Mouse (Mus musculus) ES-Bruce4 (cell line): ENCODE results near the gene Jph2. TPM values are rescaled to one million over a fixed set of nuclear protein-coding genes. Genes with fewer than 3 reads are reported as not detected.

Experiments
- H3K27ac ChIP-seq: 2 replicates; pipeline ENCODE4 v1.5.1; 2012; ENCODE audit warnings: low read length, inconsistent platforms; ENCODE audit not compliant: insufficient read depth
- H3K27me3 ChIP-seq: 2 replicates; pipeline ENCODE4 v1.6.1; 2012; ENCODE audit warnings: mild to moderate bottlenecking, low read length, inconsistent platforms; ENCODE audit not compliant: control insufficient read depth, poor library complexity, insufficient read depth, severe bottlenecking
- H3K36me3 ChIP-seq: 2 replicates; pipeline ENCODE4 v1.6.1; 2012; ENCODE audit warnings: inconsistent platforms, mild to moderate bottlenecking, low read length, moderate library complexity; ENCODE audit not compliant: control insufficient read depth, poor library complexity, insufficient read depth, severe bottlenecking
- H3K4me1 ChIP-seq: one replicate; pipeline ENCODE4 v1.8.1; 2011; ENCODE audit warnings: low read length; ENCODE audit not compliant: control insufficient read depth, insufficient read depth
- H3K4me3 ChIP-seq: 2 replicates; pipeline ENCODE4 v1.5.1; 2011; ENCODE audit warnings: low read depth, mild to moderate bottlenecking, low read length
- H3K9ac ChIP-seq: 2 replicates; pipeline ENCODE4 v1.6.1; 2012; ENCODE audit warnings: low read depth, mild to moderate bottlenecking, inconsistent platforms; ENCODE audit not compliant: poor library complexity, severe bottlenecking
- H3K9me3 ChIP-seq: replicated peaks from 2 replicates; pipeline ENCODE4 v1.6.1; 2012; ENCODE audit warnings: mild to moderate bottlenecking, low read length, inconsistent platforms; ENCODE audit not compliant: control insufficient read depth, poor library complexity, insufficient read depth, severe bottlenecking
- CTCF ChIP-seq: IDR thresholded peaks from one replicate; pipeline ENCODE4 v1.8.1; 2011; ENCODE audit warnings: low read depth, low read length
- EP300 ChIP-seq: IDR thresholded peaks from 2 replicates; pipeline ENCODE4 v1.6.1; 2011; ENCODE audit warnings: low read depth, low read length; ENCODE audit not compliant: insufficient read depth
- POLR2A ChIP-seq: IDR thresholded peaks from one replicate; pipeline ENCODE4 v1.8.1; 2011; ENCODE audit warnings: low read length; ENCODE audit not compliant: insufficient read depth
- polyA plus RNA-seq: library from polyadenylated mRNA; stranded (reverse); fragments of >200 nt; gene quantifications from 2 replicates; pipeline ENCODE4 v1.2.4, GENCODE M21; 2011; ENCODE audit warnings: low read depth; ENCODE audit not compliant: missing spikeins, insufficient read depth, insufficient read length

Jph2 gene
- polyA plus RNA-seq, 1 experiment: 6.6 TPM

DNA sequence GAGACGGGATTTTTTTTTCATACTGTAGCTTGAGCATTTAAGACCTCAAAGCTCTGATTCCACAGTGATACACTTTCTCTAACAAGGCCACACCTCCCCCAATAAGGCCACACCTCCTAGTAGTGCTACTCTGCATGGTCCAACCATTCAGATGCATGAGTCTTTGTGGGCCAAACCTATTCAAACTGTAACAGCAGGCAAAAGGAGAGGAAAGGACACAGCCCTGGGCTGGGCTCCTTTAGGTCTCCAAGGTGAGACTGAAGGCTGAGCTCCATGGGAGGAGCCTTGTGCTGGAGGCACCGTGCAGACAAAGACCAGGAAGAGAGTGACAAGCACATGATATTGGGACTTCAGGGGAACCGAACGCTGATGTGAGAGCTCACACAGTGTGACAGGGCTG is 80.5 kb downstream of the Jph2 start:
- H3K27me3 ChIP-seq: no peaks in the 10 kb centered on the region
- no peak overlapping the region for H3K9ac ChIP-seq
- no peak overlapping the region for H3K27ac ChIP-seq
- no peak overlapping the region for H3K4me3 ChIP-seq
- TF ChIP-seq POLR2A (no peak), EP300 (peak; percentile 41; the same call in 1 of the 2 replicates)
- H3K36me3 ChIP-seq: no peaks in the 10 kb centered on the region
- no peaks in the 10 kb centered on the region for H3K9me3 ChIP-seq
- no peaks in the 10 kb centered on the region for H3K4me1 ChIP-seq

DNA sequence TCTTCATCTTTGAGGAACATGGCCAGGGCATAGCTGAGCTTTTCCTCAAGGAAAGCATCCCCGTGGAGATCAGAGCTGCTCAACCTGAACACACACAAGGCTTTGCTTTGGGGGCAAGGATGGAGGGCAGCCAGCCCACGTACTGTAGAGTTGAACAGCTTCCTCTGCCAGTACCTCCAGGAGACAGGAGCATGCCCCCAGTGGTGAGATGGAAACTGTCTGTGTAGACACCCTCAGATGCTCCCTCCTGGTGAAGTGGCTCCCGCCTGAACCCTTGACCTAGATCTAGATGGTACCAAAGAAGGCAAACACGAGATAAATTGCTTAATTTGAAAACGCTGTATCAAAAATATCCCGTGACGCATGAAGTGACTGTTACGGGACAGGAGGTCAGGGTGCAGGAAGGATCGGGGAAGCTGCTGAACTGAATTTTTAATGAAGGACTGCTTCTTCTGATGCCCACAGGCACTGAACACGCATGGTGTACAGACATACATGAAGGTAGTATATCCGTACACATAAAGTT is 87.6 kb downstream of the Jph2 start:
- Histone ChIP-seq H3K4me1 (no peaks in the 10 kb centered on the region), H3K9me3 (no peaks in the 10 kb centered on the region), H3K27me3 (no peaks in the 10 kb centered on the region), H3K9ac (no peak overlapping the region), H3K36me3 (no peaks in the 10 kb centered on the region), H3K4me3 (no peak overlapping the region), H3K27ac (no peak overlapping the region)
- peak; percentile 22 for TF ChIP-seq CTCF
- no peak for TF ChIP-seq POLR2A
- no peak for TF ChIP-seq EP300

DNA sequence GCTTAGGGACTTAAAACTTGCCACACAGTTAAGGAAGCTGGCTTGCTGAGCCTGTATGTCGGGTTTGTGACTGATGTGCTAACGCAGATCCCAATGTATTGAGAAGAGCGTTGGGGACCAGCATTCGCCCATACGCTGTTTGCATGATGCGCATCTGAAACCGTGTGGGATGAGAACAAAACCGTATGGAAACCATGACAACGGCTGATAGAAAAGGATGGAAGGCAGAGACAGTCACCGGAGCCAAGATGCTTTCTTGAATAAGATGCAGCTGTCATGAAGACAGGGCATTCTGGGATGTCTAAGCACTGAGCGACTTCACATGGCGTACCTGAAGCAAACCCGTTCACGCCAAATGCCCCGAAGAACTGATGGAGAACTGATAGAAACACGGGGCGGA is 88.4 kb downstream of the Jph2 start:
- no peaks in the 10 kb centered on the region for H3K4me1 ChIP-seq
- H3K36me3 ChIP-seq: no peaks in the 10 kb centered on the region
- no peak overlapping the region for H3K4me3 ChIP-seq
- no peaks in the 10 kb centered on the region for H3K27me3 ChIP-seq
- TF ChIP-seq EP300 (no peak), POLR2A (no peak), CTCF (no peak)
- H3K27ac ChIP-seq: no peak overlapping the region
- no peak overlapping the region for H3K9ac ChIP-seq
- H3K9me3 ChIP-seq: no peaks in the 10 kb centered on the region

DNA sequence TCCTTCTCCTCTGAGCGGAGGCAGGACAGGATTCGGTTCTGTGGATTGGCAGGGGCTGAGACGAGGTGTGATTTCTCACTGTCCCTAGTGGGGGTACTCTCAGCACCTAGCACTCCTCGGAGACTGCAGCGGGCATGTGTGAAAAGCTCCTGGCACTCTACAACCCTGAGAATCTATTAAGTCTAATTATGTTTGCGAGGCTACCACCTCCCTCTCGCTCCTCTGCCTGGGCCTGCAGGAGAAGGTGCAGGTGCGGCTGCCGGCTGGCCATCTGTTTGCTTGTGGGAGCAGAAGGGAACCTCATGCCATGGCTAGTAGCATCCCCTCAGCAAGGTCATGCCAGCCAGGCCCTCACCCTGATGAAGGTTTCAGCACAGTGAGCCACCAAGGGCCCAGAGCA is 94.8 kb downstream of the Jph2 start:
- Histone ChIP-seq H3K4me1 (no peaks in the 10 kb centered on the region), H3K9ac (no peak overlapping the region), H3K27me3 (no peaks in the 10 kb centered on the region), H3K9me3 (no peaks in the 10 kb centered on the region), H3K36me3 (no peaks in the 10 kb centered on the region), H3K4me3 (no peak overlapping the region), H3K27ac (no peak overlapping the region)
- TF ChIP-seq CTCF: no peak
- TF ChIP-seq POLR2A: no peak
- TF ChIP-seq EP300: no peak

DNA sequence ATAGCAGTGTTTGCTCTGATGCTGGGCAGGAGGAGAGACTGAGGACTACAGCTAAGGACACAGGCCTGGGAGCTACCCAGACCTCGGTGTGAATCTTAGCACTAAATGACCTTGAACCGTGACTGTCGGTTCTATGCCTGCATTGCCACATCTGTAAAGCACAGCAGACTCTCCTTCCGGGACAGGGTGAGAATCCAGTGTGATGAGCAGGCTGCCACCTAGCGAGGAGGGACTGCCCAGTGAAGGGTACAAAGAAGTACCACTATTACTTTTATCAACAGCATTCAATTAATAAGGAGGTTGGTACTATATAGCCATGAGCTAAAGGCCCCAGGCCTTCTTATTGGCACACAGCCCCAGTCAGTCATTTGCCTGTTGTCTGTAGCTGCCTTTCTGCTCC is 96.2 kb downstream of the Jph2 start:
- Histone ChIP-seq H3K27ac (no peak overlapping the region), H3K4me1 (no peaks in the 10 kb centered on the region), H3K27me3 (no peaks in the 10 kb centered on the region), H3K4me3 (no peak overlapping the region), H3K36me3 (no peaks in the 10 kb centered on the region), H3K9ac (no peak overlapping the region), H3K9me3 (no peaks in the 10 kb centered on the region)
- no peak for TF ChIP-seq EP300
- TF ChIP-seq POLR2A: no peak
- no peak for TF ChIP-seq CTCF

DNA sequence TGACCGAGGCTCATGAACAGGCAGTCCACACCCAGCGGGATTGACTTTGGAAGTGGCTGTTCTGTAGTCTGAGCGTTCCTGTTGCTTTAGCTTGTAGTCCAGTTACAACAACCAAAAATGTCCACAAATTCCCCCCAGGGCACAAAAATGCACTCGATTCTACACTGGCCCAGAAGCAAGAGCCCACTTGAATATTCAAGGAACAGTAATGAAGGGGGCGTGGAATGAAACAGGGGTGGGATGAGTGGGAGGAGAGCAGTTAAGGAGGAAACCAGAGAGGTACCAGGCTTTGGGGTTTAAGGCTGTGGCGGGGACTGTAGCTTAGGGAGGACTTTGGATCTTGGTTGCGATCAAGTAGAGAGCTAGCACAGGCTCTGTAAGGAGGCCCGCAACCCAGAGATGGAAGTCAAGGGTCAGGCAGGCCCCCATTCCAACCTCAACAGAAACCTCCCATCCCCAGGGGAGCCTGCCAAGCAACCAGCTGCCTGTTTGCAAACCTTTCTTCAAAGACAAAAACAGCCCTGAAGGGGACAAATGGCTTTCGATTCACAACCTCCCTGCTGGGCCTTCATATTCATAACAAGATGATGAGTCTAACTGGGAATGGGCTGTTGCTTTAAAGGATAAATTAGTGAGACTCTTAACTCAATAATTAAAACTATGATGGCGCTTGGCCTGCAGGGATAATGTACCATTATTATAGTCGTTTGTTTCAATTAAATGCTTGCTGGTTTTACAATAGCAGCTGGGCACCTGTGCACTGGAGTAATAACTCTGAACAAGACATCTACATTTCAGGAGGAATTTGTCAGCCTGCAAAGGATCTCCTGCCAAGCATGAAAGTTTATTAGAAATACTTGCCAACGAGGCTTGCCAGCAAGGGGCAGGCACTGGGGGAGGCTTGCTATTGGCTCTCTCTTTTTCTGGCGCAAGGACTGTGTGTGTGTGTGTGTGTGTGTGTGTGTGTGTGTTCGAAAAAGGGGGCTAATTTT is 97.4 kb downstream of the Jph2 start:
- Histone ChIP-seq H3K27ac (no peak overlapping the region), H3K4me1 (no peaks in the 10 kb centered on the region), H3K4me3 (no peak overlapping the region), H3K9ac (no peak overlapping the region), H3K36me3 (no peaks in the 10 kb centered on the region), H3K9me3 (no peaks in the 10 kb centered on the region), H3K27me3 (no peaks in the 10 kb centered on the region)
- TF ChIP-seq CTCF: no peak
